Mouse (Mus musculus): Measurements from ENCODE around the gene Olfr1079. TPM values are rescaled to one million over a fixed set of nuclear protein-coding genes. Genes with fewer than 3 reads are reported as not detected.
"Not testable (repeated sequence)": the region's sequence is repeated elsewhere in the genome, so short reads cannot be mapped to it uniquely, and the experiment has no call there.

The Olfr1079 gene
- polyA plus RNA-seq (2015; fragmentation: Nextera tagmentation; extraction: Ambion mirVana) = not detected in 2 replicates

- H3K4me2 ChIP-seq = no peak within 1 kb of the TSS
Observed at GRCm38 (mm10) chr2:86542380-86542779, at the start of gene Olfr1079. Gene Olfr1079 (minus strand): TSS chr2:86542480.

GRCm38 (mm10) chr2:86558135-86558534 lies 15.9 kb upstream of the Olfr1079 start, which contains the start of gene Olfr1080:
Gene Olfr1080 (minus strand): TSS chr2:86558235.
- ATAC-seq (ENCODE audit: low FRiP score); H3K4me2 ChIP-seq; H3K27me3 ChIP-seq; H3K9me3 ChIP-seq; H3K4me1 ChIP-seq (replicated peaks); H3K36me3 ChIP-seq; H3K4me3 ChIP-seq; H3K27ac ChIP-seq; H3K9ac ChIP-seq: not testable (repeated sequence)

More at GRCm38 (mm10) chr2:86542380-86542779, at the start of gene Olfr1079:
- no peak within 1 kb of the TSS for H3K4me3 ChIP-seq
- no peaks in the 10 kb centered on the region for H3K4me1 ChIP-seq (replicated peaks)
- no peak within 1 kb of the TSS for H3K9ac ChIP-seq
- no peaks in the 10 kb centered on the region for H3K36me3 ChIP-seq
- no peak for ATAC-seq (ENCODE audit: low FRiP score)
- H3K9me3 ChIP-seq = no peaks in the 10 kb centered on the region
- no peaks in the 10 kb centered on the region for H3K27me3 ChIP-seq
- WGBS = 76% methylated on average over 1 of the region's 1 CpGs
- H3K27ac ChIP-seq = no peak within 1 kb of the TSS

DNA sequence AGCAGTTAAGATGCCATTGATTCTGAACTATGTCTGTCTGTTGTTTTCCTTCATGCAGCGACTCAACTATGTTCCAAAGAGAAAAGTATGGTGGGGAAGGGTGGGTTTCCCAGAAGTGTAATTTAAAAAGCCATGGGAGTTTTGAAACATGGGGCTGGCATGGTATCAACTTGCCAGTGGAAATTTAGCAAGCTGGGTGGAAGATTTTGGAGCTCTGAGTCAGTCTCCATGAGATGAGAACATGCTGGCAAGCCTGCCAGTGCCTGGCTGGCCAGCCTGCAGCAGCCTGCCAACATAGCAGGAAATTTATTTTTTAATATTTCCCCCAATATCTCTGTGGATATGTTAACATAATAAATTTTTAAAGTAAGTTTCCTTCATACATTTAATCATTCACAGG lies 11.3 kb downstream of the Olfr1079 start:
- ATAC-seq (ENCODE audit: low FRiP score) = no peak
- H3K27ac ChIP-seq = no peak overlapping the region
- H3K4me3 ChIP-seq = no peak overlapping the region
- H3K36me3 ChIP-seq = no peaks in the 10 kb centered on the region
- H3K4me2 ChIP-seq = no peak overlapping the region
- no peaks in the 10 kb centered on the region for H3K4me1 ChIP-seq (replicated peaks)
- 91% methylated on average over 1 of the region's 1 CpGs for WGBS
- H3K9me3 ChIP-seq = no peaks in the 10 kb centered on the region
- no peak overlapping the region for H3K9ac ChIP-seq
- no peaks in the 10 kb centered on the region for H3K27me3 ChIP-seq

GRCm38 (mm10) chr2:86508161-86508560 lies 34.1 kb downstream of the Olfr1079 start, which contains the start of gene Olfr1076:
Gene Olfr1076 (plus strand): TSS chr2:86508461.
- ATAC-seq (ENCODE audit: low FRiP score) = no peak
- no peak within 1 kb of the TSS for H3K4me3 ChIP-seq
- 88% methylated on average over 1 of the region's 1 CpGs for WGBS
- H3K4me1 ChIP-seq (replicated peaks) = no peaks in the 10 kb centered on the region
- H3K9me3 ChIP-seq = no peaks in the 10 kb centered on the region
- no peak within 1 kb of the TSS for H3K27ac ChIP-seq
- H3K4me2 ChIP-seq = no peak within 1 kb of the TSS
- no peak within 1 kb of the TSS for H3K9ac ChIP-seq
- H3K27me3 ChIP-seq = no peaks in the 10 kb centered on the region
- no peaks in the 10 kb centered on the region for H3K36me3 ChIP-seq

DNA sequence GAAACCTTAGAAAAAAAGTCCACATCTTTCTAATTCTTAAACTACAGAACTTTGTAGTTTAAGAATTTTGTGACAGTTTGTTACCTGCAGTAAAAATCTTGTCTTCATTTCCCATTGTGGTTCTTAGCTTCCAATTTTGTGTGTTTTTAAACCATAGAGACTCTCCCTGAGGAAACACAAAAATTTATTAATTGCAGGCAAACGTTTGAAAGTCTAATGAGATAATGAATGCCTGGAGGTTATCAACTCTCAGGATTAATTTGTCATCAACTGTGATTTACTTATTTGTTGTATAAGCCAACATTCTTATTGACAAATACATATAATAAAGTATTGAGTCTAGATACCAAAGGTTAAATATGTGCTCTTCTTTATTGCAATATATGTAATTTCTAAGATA lies 55.0 kb downstream of the Olfr1079 start, which contains the start of gene Olfr228:
TSS of gene Olfr228 (minus strand) at position 101 of the 400 bp plus-strand sequence.
- Histone ChIP-seq H3K9me3 (no peaks in the 10 kb centered on the region), H3K4me3 (no peak within 1 kb of the TSS), H3K4me2 (no peak within 1 kb of the TSS), H3K9ac (no peak within 1 kb of the TSS), H3K36me3 (no peaks in the 10 kb centered on the region), H3K4me1 (replicated peaks) (no peaks in the 10 kb centered on the region), H3K27ac (no peak within 1 kb of the TSS), H3K27me3 (no peaks in the 10 kb centered on the region)
- WGBS = 43% methylated on average over 1 of the region's 1 CpGs
- ATAC-seq (ENCODE audit: low FRiP score) = no peak

Other genes with a start within 250 kb of the Olfr1079 start
- gene Olfr1053, start 227.2 kb downstream of the Olfr1079 start, polyA plus RNA-seq (2015; fragmentation: Nextera tagmentation; extraction: Ambion mirVana) = not detected in 2 replicates
- not detected in 2 replicates for gene Olfr1054, start 207.0 kb downstream of the Olfr1079 start, polyA plus RNA-seq (2015; fragmentation: Nextera tagmentation; extraction: Ambion mirVana)
- gene Olfr1055, start 192.2 kb downstream of the Olfr1079 start, polyA plus RNA-seq (2015; fragmentation: Nextera tagmentation; extraction: Ambion mirVana) = not detected in 2 replicates
- not detected in 2 replicates for gene Olfr1056, start 180.0 kb downstream of the Olfr1079 start, polyA plus RNA-seq (2015; fragmentation: Nextera tagmentation; extraction: Ambion mirVana)
- gene Olfr1057, start 164.1 kb downstream of the Olfr1079 start, polyA plus RNA-seq (2015; fragmentation: Nextera tagmentation; extraction: Ambion mirVana) = not detected in 2 replicates
- not detected in 2 replicates for gene Olfr1058, start 153.9 kb downstream of the Olfr1079 start, polyA plus RNA-seq (2015; fragmentation: Nextera tagmentation; extraction: Ambion mirVana)
- not detected in 2 replicates for gene Olfr1061, start 128.4 kb downstream of the Olfr1079 start, polyA plus RNA-seq (2015; fragmentation: Nextera tagmentation; extraction: Ambion mirVana)
- not detected in 2 replicates for gene Olfr1062, start 115.7 kb downstream of the Olfr1079 start, polyA plus RNA-seq (2015; fragmentation: Nextera tagmentation; extraction: Ambion mirVana)
- gene Olfr1065, start 91.9 kb downstream of the Olfr1079 start, polyA plus RNA-seq (2015; fragmentation: Nextera tagmentation; extraction: Ambion mirVana) = not detected in 2 replicates
- not detected in 2 replicates for gene Olfr1066, start 86.2 kb downstream of the Olfr1079 start, polyA plus RNA-seq (2015; fragmentation: Nextera tagmentation; extraction: Ambion mirVana)
- gene Olfr228, start 55.1 kb downstream of the Olfr1079 start, polyA plus RNA-seq (2015; fragmentation: Nextera tagmentation; extraction: Ambion mirVana) = not detected in 2 replicates
- not detected in 2 replicates for gene Olfr1076, start 34.0 kb downstream of the Olfr1079 start, polyA plus RNA-seq (2015; fragmentation: Nextera tagmentation; extraction: Ambion mirVana)
- not detected in 2 replicates for gene Olfr1080, start 15.8 kb upstream of the Olfr1079 start, polyA plus RNA-seq (2015; fragmentation: Nextera tagmentation; extraction: Ambion mirVana)
- gene Olfr1082, start 56.5 kb upstream of the Olfr1079 start, polyA plus RNA-seq (2015; fragmentation: Nextera tagmentation; extraction: Ambion mirVana) = not detected in 2 replicates
- not detected in 2 replicates for gene Olfr1084, start 97.2 kb upstream of the Olfr1079 start, polyA plus RNA-seq (2015; fragmentation: Nextera tagmentation; extraction: Ambion mirVana)
- not detected in 2 replicates for gene Olfr1085, start 119.5 kb upstream of the Olfr1079 start, polyA plus RNA-seq (2015; fragmentation: Nextera tagmentation; extraction: Ambion mirVana)
- not detected in 2 replicates for gene Olfr1086, start 137.6 kb upstream of the Olfr1079 start, polyA plus RNA-seq (2015; fragmentation: Nextera tagmentation; extraction: Ambion mirVana)
- gene Olfr1087, start 155.9 kb upstream of the Olfr1079 start, polyA plus RNA-seq (2015; fragmentation: Nextera tagmentation; extraction: Ambion mirVana) = not detected in 2 replicates
- gene Olfr1089, start 191.2 kb upstream of the Olfr1079 start, polyA plus RNA-seq (2015; fragmentation: Nextera tagmentation; extraction: Ambion mirVana) = not detected in 2 replicates
- not detected in 2 replicates for gene Olfr1090, start 216.5 kb upstream of the Olfr1079 start, polyA plus RNA-seq (2015; fragmentation: Nextera tagmentation; extraction: Ambion mirVana)
- gene Olfr1093, start 240.0 kb upstream of the Olfr1079 start, polyA plus RNA-seq (2015; fragmentation: Nextera tagmentation; extraction: Ambion mirVana) = not detected in 2 replicates

Measured in hindbrain, embryonic 13.5 days (tissue).